Mouse (Mus musculus) midbrain, embryonic 15.5 days (tissue): ENCODE results near the gene Afg1l. TPM values are rescaled to one million over a fixed set of nuclear protein-coding genes. Genes with fewer than 3 reads are reported as not detected.

Experiments
- ATAC-seq: fragments of 200-750 bp; cut with Nextera tagmentation; replicated peaks from 2 replicates; pipeline ENCODE4 v1.8.0; 2017; ENCODE audit warnings: moderate TSS enrichment
- H3K27ac ChIP-seq: fragments of 300-500 bp; sonication (generic); 2 replicates; pipeline ENCODE4 v1.5.1; 2015; ENCODE audit warnings: mild to moderate bottlenecking, inconsistent platforms
- H3K27me3 ChIP-seq: fragments of 300-500 bp; sonication (generic); replicated peaks from 2 replicates; pipeline ENCODE4 v1.6.1; 2015; ENCODE audit warnings: inconsistent platforms
- H3K36me3 ChIP-seq: fragments of 300-500 bp; sonication (generic); replicated peaks from 2 replicates; pipeline ENCODE4 v1.6.1; 2015; ENCODE audit warnings: inconsistent platforms
- H3K4me1 ChIP-seq: fragments of 300-500 bp; sonication (generic); 2 replicates; pipeline ENCODE4 v1.6.1; 2015; ENCODE audit warnings: inconsistent platforms
- H3K4me2 ChIP-seq: fragments of 300-500 bp; sonication (generic); 2 replicates; pipeline ENCODE4 v1.6.1; 2015; ENCODE audit warnings: inconsistent platforms, mild to moderate bottlenecking, moderate library complexity
- H3K4me3 ChIP-seq: fragments of 300-500 bp; sonication (generic); 2 replicates; pipeline ENCODE4 v1.5.1; 2015; ENCODE audit warnings: mild to moderate bottlenecking, inconsistent platforms
- H3K9ac ChIP-seq: fragments of 300-500 bp; sonication (generic); 2 replicates; pipeline ENCODE4 v1.6.1; 2015; ENCODE audit warnings: mild to moderate bottlenecking, inconsistent platforms
- H3K9me3 ChIP-seq: fragments of 300-500 bp; sonication (generic); 2 replicates; pipeline ENCODE4 v1.6.1; 2016; ENCODE audit warnings: inconsistent platforms
- WGBS: fragments of 180-500 bp; shearing (Covaris S2); methylation state at CpG from one replicate; pipeline ENCODE4 v1.1.7; 2015; ENCODE audit warnings: mixed read lengths; 5-methylcytosine and 5-hydroxymethylcytosine counted together
- polyA plus RNA-seq: library from polyadenylated mRNA; unstranded; fragments of >200 nt; fragmentation: Nextera tagmentation; extraction: Ambion mirVana; gene quantifications from 2 replicates; pipeline ENCODE4 v1.2.1, GENCODE M21; 2015

The Afg1l gene
- 7.4 and 8.2 TPM in 2 replicates for polyA plus RNA-seq

DNA sequence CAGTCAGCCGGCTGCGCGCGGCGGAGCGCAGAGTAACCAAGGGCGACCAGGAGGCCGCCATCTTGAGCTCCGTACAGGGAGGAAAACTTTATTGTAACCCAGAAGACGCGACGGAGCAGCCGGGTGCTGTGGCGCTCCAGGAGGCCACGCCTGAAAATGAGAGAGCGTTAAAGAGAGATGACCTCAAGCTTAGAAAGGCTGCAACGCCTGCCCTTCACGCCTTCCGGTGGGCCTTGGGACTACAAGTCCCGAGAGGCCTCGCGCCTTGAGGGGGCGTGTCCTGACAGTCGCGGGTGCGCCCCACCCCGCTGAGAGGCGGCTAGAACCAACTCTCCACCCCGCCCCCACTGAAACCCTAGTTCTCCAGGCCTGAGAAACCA lies at the start of gene Afg1l:
Gene Afg1l (minus strand): TSS at position 225 of the 380 bp plus-strand sequence.
- Histone ChIP-seq H3K27ac (peak within 1 kb of the TSS; percentile 84), H3K9me3 (no peaks in the 10 kb centered on the region), H3K4me1 (peaks cover 9% of the 10 kb centered on the region), H3K27me3 (no peaks in the 10 kb centered on the region), H3K4me2 (peak within 1 kb of the TSS; percentile 82), H3K36me3 (no peaks in the 10 kb centered on the region), H3K9ac (peak within 1 kb of the TSS; percentile 67), H3K4me3 (peak within 1 kb of the TSS; percentile 61)
- ATAC-seq: peak; percentile 94
- under 1% methylated on average over 29 of the region's 29 CpGs for WGBS

DNA sequence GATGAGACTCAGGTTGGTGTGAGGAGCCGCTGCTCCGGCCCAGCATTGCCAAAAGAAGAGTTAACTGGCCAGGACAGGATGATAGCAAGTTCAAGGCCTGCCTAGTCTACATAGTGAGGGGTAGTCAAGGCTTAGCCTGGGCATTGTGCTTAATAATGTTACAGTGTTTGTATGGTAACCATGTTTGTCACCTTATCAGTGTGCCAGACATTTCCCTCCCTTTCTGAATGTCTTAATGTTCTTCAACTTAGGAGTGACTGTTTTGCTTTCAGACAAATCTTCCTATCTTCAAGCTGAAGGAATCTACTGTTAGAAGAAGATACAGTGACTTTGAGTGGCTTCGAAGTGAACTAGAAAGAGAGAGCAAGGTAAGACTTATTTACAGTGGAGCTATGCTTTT lies 47.3 kb upstream of the Afg1l start:
- Histone ChIP-seq H3K4me2 (no peak overlapping the region), H3K27me3 (no peaks in the 10 kb centered on the region), H3K4me3 (no peak overlapping the region), H3K9me3 (no peaks in the 10 kb centered on the region), H3K27ac (no peak overlapping the region), H3K36me3 (peaks cover 9% of the 10 kb centered on the region; the same call in 1 of the 2 replicates), H3K9ac (no peak overlapping the region), H3K4me1 (peaks cover 14% of the 10 kb centered on the region; the same call in 1 of the 2 replicates)
- WGBS: 98% methylated on average over 3 of the region's 3 CpGs
- no peak for ATAC-seq

DNA sequence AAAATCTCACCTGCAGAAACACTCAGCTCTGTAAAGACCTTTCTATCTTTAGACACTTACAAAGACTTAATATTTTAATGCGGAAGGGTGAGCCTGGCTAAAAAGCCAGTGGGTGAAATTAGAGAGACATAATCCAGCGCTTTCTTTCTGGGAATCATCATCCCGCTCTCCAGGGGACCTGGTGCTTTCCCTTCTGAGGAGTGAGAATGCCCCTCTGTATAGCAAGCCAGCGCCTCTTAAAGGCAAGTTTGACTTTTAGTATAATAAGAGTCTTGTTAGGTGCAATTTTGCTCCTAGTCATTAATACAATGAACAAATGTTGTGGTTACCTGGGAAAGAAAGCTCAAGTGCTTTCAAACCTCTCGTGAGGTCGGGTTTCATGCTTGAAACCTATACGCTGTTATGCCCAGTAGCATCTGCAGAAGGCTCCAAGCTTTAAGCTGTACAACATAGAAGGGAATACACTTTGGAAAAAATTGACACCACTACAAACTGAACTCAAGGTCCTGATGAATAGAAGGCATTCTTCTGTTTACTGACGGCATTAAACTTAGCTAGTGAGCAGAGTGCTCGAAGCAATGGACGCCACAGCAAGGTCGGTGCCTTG lies 45.3 kb upstream of the Afg1l start:
- Histone ChIP-seq H3K4me3 (no peak overlapping the region), H3K27ac (no peak overlapping the region), H3K4me1 (peaks cover 14% of the 10 kb centered on the region; the same call in 1 of the 2 replicates), H3K9ac (no peak overlapping the region), H3K4me2 (no peak overlapping the region), H3K27me3 (no peaks in the 10 kb centered on the region), H3K9me3 (no peaks in the 10 kb centered on the region), H3K36me3 (peaks cover 4% of the 10 kb centered on the region; the same call in 1 of the 2 replicates)
- 45% methylated on average over 11 of the region's 11 CpGs for WGBS
- ATAC-seq: no peak

DNA sequence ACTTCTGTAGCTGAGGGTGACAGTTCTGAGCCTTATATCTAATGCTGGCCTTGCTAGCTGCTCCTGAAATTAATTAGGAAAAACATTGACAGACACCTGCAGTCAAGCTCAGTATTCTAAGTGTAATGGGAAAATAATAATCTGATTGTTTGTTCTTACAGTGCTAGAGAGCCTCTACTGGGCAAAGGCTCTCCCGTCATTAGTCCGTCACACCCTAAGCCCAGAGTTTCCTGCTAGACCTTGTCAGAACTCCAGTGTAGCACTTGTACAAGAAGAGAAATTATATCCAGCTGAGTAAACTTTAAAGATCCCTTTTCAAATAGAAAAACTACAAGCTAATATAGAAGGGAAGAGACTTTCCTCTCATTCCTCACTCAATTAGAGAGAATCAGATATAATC lies 44.5 kb upstream of the Afg1l start:
- no peaks in the 10 kb centered on the region; the same call in 1 of the 2 replicates for H3K36me3 ChIP-seq
- H3K9me3 ChIP-seq: no peaks in the 10 kb centered on the region
- H3K4me3 ChIP-seq: no peak overlapping the region
- no peak overlapping the region for H3K9ac ChIP-seq
- H3K4me2 ChIP-seq: no peak overlapping the region
- WGBS: 30% methylated on average over 2 of the region's 2 CpGs
- peaks cover 14% of the 10 kb centered on the region; the same call in 1 of the 2 replicates for H3K4me1 ChIP-seq
- no peak overlapping the region for H3K27ac ChIP-seq
- H3K27me3 ChIP-seq: no peaks in the 10 kb centered on the region
- no peak for ATAC-seq

DNA sequence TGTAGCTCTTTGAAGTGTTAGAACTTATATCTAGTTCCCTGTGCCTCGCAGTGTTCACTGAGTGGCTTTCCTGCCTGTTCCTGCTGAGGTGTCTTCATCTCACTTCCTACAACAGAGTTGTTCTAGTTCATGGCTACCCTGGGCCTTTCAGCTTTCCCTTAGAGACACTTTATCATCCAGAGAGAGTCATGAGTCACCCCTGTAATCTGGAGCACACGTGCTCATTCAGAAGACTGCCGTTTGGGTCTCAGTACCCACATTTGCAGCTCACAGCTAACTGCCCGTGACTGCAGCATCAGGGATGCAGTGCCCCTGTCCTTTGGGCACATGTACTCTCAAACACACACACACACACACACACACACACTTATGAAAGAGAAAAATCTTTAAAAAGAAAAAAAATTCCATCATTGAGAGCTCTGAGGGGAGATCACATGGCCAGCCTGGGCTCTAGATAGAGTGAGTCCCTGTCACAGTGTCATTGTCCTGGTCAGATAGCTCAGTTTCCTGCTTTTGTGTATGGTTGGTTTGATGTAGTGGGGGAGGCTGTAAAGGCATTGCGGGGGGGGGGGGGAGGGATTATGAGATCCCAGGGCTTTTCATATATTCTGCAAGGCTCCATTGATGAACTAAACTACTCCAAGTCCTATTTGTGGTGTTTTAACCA lies 43.1 kb upstream of the Afg1l start:
- H3K4me2 ChIP-seq: no peak overlapping the region
- H3K36me3 ChIP-seq: no peaks in the 10 kb centered on the region; the same call in 1 of the 2 replicates
- no peak overlapping the region for H3K27ac ChIP-seq
- H3K27me3 ChIP-seq: no peaks in the 10 kb centered on the region
- H3K9ac ChIP-seq: no peak overlapping the region
- ATAC-seq: no peak
- WGBS: 55% methylated on average over 5 of the region's 5 CpGs
- no peak overlapping the region for H3K4me3 ChIP-seq
- no peaks in the 10 kb centered on the region for H3K9me3 ChIP-seq
- H3K4me1 ChIP-seq: peaks cover 14% of the 10 kb centered on the region; the same call in 1 of the 2 replicates

DNA sequence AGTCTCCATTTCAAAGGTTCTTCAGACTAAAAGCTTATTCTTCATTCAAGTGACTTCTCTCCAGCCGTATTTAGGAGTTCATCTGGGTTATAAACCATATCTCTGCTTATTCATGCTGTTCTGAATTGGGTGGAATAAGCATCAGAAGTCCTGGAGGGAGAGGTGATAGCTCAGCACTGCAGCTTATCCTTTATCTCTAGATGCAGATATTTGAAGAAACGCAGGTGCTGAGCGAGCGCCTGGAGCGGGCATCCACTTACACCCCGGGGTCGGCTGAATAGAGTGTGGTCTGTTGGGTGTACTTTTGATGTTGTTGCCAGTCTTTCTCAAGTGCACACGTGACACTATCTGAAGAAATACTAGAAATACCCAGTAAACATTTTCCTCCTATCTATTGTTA lies 40.0 kb upstream of the Afg1l start:
- H3K9ac ChIP-seq: no peak overlapping the region
- no peak overlapping the region for H3K27ac ChIP-seq
- no peaks in the 10 kb centered on the region for H3K27me3 ChIP-seq
- H3K4me3 ChIP-seq: no peak overlapping the region
- no peak overlapping the region for H3K4me2 ChIP-seq
- H3K36me3 ChIP-seq: no peaks in the 10 kb centered on the region
- ATAC-seq: no peak
- 0 out of 2 replicates have a peak, but pooled peaks cover 8% of the 10 kb centered on the region for H3K4me1 ChIP-seq
- no peaks in the 10 kb centered on the region for H3K9me3 ChIP-seq
- 89% methylated on average over 8 of the region's 8 CpGs for WGBS

DNA sequence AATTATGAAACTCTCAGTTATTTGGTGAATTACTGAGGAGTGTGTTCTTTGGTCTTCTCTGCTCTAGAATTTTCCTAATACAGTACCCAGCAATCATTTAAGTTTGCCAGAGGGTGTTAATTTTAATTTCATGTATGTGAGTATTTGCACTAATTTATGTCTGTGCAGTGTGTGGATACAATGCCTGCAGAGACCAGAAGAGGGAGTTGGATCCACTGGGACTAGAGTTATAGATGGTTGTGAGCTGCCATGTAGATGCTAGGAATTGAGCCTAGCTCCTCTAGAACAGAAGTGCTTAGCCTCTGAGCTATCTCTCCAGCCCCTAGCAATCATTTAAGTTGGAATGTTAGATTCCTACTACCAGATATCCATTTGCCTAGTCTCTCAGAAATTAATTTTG lies 35.8 kb upstream of the Afg1l start:
- H3K27me3 ChIP-seq: no peaks in the 10 kb centered on the region
- H3K4me2 ChIP-seq: no peak overlapping the region
- H3K4me1 ChIP-seq: no peaks in the 10 kb centered on the region
- H3K36me3 ChIP-seq: no peaks in the 10 kb centered on the region
- no peak overlapping the region for H3K4me3 ChIP-seq
- H3K27ac ChIP-seq: no peak overlapping the region
- no peak overlapping the region for H3K9ac ChIP-seq
- ATAC-seq: no peak
- H3K9me3 ChIP-seq: no peaks in the 10 kb centered on the region

DNA sequence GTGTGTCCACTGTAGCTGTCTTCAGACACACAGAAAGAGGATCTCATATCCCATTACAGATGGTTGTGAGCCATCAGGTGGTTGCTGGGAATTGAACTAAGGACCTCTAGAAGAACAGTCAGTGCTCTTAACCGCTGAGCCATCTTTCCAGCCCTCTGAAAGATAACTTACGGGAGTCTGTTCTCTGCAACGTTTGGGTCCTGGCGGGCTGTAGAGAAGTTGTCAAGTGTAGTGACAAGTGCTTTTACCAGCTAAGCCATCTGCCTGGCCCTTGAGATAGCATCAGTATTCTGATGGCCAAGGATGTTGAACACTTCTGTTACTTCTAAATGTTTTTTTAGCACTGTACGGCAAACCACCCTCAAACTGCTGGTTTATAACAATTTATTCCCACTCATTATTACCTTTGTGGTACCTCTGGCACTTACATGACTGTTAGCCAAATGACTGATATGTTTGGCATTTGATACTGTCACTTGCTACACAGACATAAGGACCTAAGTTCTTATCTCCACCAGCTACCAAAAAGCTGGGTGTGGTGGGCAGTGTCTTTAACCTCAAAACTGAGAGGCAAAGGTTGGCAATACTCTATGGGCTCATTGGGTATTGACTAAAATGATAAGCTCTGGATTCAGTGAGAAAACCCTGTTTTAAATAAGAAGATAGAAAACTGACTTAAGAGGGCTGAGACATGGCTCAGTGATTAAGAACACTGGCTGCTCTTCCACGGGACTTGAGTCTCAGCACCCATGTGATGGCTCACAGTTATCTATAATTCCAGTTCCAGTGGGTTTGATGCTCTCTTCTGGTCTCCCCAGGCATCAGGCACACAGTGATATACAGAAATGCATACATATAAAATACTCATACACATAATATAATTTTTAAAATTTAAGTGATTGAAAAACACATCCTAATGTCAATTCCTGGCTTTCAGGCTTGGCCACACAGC lies 33.1 kb upstream of the Afg1l start:
- H3K36me3 ChIP-seq: no peaks in the 10 kb centered on the region
- H3K4me1 ChIP-seq: no peaks in the 10 kb centered on the region; the same call in 1 of the 2 replicates
- H3K27me3 ChIP-seq: no peaks in the 10 kb centered on the region
- no peak overlapping the region for H3K4me3 ChIP-seq
- H3K9me3 ChIP-seq: no peaks in the 10 kb centered on the region
- ATAC-seq: no peak
- 90% methylated on average over 6 of the region's 6 CpGs for WGBS
- no peak overlapping the region for H3K27ac ChIP-seq
- H3K9ac ChIP-seq: no peak overlapping the region
- H3K4me2 ChIP-seq: no peak overlapping the region

DNA sequence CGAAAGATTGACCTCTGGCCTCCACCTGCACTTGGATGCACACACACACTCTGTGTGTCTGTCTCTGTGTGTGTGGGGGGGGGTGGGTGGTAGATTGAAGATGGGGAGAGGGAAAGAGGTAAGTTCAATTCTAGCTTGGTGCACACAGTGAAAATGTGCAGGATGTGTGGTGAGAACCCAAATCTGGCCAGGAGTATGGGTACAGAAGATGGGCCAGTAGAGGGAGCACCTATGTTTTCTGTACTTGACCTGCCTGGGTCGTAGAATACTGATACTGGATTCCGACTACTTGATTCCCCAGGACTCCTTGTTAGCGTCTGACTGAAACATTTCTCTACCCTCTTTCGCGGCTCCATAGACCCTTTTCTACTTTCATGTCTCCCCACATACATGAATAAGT lies 31.8 kb upstream of the Afg1l start:
- H3K4me2 ChIP-seq: no peak overlapping the region
- H3K4me1 ChIP-seq: no peaks in the 10 kb centered on the region; the same call in 1 of the 2 replicates
- no peaks in the 10 kb centered on the region for H3K27me3 ChIP-seq
- H3K27ac ChIP-seq: no peak overlapping the region
- no peaks in the 10 kb centered on the region for H3K36me3 ChIP-seq
- ATAC-seq: no peak
- no peak overlapping the region for H3K9ac ChIP-seq
- no peak overlapping the region for H3K4me3 ChIP-seq
- no peaks in the 10 kb centered on the region for H3K9me3 ChIP-seq
- 90% methylated on average over 6 of the region's 6 CpGs for WGBS

DNA sequence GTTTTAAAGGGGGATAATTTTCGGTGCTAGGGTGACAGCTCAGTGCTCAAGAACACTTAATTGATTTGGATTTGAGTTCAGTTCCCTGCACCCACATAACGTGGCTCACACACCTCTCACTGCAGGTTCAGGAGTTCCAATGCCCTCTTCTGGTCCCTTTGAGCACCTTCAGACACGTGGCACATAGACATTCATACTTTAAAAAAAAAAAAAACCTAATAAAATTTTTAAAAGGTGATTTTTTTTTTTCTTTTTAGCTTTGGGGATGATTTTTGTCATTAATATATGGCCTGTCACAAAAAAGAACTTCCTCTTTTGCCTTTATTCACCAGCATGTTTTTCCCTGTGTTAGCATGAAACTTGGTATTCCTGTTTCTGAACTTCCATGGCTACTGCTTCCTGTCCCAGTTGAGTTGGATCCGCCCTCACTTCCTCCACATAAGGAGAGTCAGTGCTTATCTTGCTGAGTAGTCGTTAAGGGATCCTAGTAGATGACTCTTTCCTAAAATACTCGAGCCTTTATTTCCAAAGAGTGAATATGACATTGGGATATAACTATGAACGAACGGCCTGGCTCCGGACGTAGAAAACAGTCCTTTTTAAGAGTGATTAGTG lies 25.8 kb upstream of the Afg1l start:
- H3K9ac ChIP-seq: no peak overlapping the region
- H3K27me3 ChIP-seq: no peaks in the 10 kb centered on the region
- H3K36me3 ChIP-seq: no peaks in the 10 kb centered on the region
- H3K4me3 ChIP-seq: no peak overlapping the region
- H3K27ac ChIP-seq: no peak overlapping the region
- WGBS: 92% methylated on average over 10 of the region's 10 CpGs
- peaks cover 12% of the 10 kb centered on the region for H3K4me1 ChIP-seq
- H3K4me2 ChIP-seq: no peak overlapping the region
- ATAC-seq: no peak
- H3K9me3 ChIP-seq: no peaks in the 10 kb centered on the region

DNA sequence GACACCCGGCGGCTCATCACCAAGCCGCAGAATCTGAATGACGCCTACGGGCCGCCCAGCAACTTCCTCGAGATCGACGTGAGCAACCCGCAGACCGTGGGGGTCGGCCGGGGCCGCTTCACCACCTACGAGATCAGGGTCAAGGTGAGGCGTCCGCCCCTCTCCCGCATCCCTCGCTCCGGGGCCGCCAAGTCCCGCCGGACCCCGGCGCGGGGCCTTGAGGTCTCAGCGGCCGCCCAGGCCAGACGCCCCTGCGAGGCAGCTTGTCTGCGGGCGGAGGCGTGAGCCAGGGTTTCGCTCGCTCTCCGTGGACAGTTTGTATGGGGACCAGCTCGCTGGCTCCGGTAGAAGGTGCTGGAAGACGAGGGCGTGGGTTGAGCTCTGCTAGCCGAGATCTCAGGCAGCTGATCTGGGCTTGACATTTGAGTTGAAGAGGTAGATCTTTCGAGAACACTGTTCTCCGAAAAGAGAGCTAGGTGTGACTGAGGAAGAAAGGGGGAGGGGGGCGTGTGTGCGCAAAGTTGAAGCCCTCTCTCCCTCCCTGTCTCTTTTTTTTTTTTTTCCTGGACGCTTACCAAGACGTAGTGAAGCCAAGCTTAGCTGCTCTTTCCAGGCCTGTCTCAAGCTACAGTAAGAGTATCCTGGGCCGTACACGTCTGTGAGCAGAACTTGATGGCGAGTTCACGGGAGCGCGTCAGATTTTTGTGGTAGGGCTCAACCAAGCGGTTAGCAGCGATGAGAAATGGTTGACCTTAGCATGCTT lies 24.2 kb upstream of the Afg1l start:
- ATAC-seq: peak; percentile 68
- Histone ChIP-seq H3K36me3 (no peaks in the 10 kb centered on the region), H3K27ac (peak overlapping the region; percentile 98), H3K4me1 (peaks cover 12% of the 10 kb centered on the region), H3K9me3 (no peaks in the 10 kb centered on the region), H3K27me3 (no peaks in the 10 kb centered on the region), H3K4me2 (peak overlapping the region; percentile 85), H3K4me3 (peak overlapping the region; percentile 82), H3K9ac (peak overlapping the region; percentile 94)
- WGBS: under 1% methylated on average over 50 of the region's 55 CpGs
